Mouse (Mus musculus) small intestine, adult 2 months (tissue): ENCODE results near the gene 5430419D17Rik.

Experiments used
- CTCF ChIP-seq: fragments of 200-500 bp; IDR thresholded peaks from 2 replicates; pipeline ENCODE4 v1.5.1; 2012; ENCODE audit warnings: low read depth, mild to moderate bottlenecking, control low read depth, inconsistent platforms, low read length, moderate library complexity, mixed read lengths; ENCODE audit not compliant: insufficient replicate concordance, insufficient read length; ENCODE audit errors: extremely low read depth
- POLR2A ChIP-seq: fragments of 200-500 bp; IDR thresholded peaks from 2 replicates; pipeline ENCODE4 v1.6.1; 2012; ENCODE audit warnings: low read depth, mild to moderate bottlenecking, control low read depth, inconsistent platforms, low read length, moderate library complexity

- TF ChIP-seq CTCF (no peak), POLR2A (no peak)
Observed at GRCm38 (mm10) chr7:131329416-131329815, 155.2 kb downstream of the 5430419D17Rik start, which contains the start of gene Fam24b.
